Mouse (Mus musculus) heart, postnatal 10 days (tissue): ENCODE data around the gene Hspa8. TPM values are rescaled to one million over a fixed set of nuclear protein-coding genes. Genes with fewer than 3 reads are reported as not detected.
"Not testable (repeated sequence)": the region's sequence is repeated elsewhere in the genome, so short reads cannot be mapped to it uniquely, and the experiment has no call there.

Experiments
- DNase-seq, 2 experiments: peaks; one replicate each; pipeline ENCODE4 v3.0.0; 2021
- intact Hi-C: fragments of 180-260 bp; cut with DNase I; formaldehyde crosslinking; loops from one replicate; pipeline ENCODE4 v1.15.1; 2025
- total RNA-seq, 2 experiments: library from RNA; stranded (reverse); gene quantifications; 2 replicates each; pipeline ENCODE4 v1.2.3; 2021

Gene Hspa8
- total RNA-seq = 1,000 to 10,000 TPM; 1,111 to 1,159 TPM

DNA sequence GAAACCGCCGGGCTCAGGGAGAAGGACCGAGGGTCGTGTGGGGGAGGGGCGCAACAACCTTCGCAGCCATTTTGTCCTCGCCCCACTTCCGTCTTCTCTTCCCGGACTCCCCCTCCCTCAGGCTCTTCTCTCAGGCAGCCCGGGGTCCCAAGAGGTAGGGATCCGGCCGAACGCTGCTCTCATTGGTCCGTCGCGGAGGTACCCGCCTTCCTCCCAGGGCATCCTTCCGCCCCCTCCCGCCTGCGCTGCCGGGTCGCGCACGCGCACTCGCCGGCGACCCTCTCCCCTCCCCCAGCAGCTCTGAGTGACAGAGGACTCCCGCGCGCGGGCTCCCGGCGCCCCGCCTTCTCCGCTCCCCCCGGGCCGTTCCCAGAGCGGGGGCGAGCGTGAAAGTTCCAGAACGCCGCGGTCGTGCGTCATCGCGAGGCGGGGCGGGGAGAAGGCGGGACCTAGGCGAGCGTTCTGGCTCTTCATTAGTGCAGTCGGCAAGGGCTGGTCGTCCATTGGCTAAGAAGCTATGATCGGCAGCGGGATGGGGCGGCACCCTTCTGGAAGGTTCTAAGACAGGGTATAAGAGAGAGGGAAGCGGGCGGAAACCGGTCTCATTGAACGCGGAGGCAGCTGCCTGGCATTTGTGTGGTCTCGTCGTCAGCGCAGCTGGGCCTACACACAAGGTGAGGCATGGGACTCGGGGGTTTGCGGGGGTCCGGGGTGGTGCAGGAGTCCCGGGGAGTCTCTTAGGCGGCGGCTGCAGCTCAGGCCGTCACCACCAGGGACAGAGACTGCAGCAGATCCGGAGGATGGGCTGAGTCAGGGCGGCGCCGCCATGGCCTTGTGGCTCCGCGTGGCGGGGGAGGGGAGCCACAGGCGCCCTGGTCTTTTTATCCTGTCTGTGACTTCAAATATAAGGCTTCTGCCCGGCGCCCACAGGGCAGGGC lies at the start of gene Hspa8:
Gene Hspa8, plus strand, starts transcription at position 310 of the 938 bp plus-strand sequence.
- intact Hi-C loops = no loop called here
- peak; percentile 100 for DNase-seq

DNA sequence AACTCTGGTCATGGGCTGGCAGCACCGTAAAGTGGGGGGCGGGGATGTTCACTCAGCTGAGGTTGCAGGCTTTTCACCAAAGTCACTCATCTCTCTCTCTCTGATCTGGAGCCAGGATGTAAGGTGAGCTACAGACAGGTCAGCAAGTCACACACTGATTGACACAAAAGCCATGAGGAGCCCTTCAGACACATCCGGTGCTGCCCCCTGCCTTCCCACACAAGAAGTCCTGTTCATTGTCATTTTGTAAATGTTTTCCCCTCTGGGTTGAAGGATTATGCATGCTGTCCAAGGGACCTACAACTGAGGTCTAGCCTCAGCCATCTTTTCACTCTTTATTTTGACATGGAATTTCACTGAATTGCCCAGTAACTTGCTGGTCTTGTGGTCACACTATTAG lies 49.0 kb upstream of the Hspa8 start:
- DNase-seq = no peak
- intact Hi-C loops = loop anchor here (5.0 kb wide), 2 partner anchors 134 to 334 kb away; no protein-coding TSS in a partner anchor

DNA sequence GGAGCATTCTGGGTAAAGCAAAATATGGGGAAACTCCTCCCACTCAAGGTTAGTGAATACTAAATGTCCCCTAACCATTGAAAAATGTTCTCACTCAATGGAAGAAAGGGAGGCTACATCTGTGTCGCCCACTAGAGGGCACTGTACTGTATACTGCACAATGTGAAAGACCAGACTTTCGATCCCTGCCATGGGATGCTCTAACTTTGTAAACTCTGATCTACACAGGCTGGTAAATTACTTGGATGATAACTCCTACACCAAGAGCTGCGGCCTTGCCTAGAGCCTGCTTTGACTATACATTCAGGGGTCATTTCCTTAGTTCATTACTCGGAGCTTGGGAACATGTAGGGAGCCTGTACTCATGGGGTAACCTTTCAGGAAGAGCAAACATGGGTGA lies 44.4 kb upstream of the Hspa8 start:
- intact Hi-C loops = no loop called here
- DNase-seq = peak; percentile 68 to 78

DNA sequence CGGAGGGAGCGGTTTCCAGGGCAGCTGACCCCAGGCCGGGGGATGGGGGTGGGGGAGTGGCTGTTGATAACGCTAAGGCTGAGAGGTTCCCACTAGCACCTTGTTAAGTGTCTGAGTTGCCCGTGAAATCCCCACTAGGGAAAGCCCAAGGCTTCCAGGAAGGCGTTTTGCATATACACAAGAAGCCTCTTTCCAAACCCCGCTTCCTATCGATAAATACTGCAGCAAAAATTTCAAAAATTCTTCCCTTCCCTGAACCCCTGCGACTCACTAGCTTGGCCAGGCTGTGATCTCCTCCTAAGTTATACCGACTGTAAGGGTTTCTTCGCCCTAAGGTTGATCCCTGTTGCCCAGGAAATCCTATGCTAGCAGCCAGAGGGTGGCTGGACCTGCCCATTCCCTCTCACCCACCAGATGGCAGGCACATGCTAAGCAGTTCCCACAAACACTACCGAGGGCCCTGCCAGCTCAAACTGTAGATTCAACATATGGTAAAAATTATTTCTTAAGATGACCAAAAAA lies 43.6 kb upstream of the Hspa8 start:
- peak; percentile 69 to 72 for DNase-seq
- intact Hi-C loops = loop anchor here (1.0 kb wide), 1 partner anchor 49 kb away; no protein-coding TSS in a partner anchor

DNA sequence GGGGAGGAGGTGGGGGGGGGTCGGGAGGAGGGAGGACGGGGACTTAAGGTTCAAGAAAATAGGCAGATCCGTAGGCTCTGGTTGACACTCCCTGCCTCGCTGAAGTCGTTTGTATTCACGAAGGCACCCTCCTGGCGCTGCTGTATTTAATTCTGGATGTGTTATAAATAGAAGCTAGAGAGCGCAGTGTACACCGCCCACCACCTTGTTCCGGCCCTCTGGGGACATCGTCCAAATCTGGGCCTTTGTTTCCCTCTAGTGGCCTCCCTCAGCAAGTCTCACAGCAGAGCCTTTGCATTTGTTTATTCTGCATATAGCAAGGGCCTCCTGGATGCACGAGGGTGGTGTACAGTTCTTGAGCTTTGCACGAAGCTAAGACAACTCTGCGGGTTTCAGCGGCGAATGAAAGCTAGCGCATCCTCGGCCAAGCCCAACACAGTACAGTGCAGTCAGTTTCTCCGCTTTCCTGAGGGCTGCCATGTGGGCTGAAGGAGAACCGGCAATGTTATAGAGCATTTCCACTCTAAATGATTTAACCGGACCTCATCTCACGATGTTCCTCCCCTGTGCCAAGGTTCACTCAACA lies 43.0 kb upstream of the Hspa8 start:
- intact Hi-C loops = loop anchor here (1.0 kb wide), 1 partner anchor 49 kb away; no protein-coding TSS in a partner anchor
- peak; percentile 86 to 88 for DNase-seq

DNA sequence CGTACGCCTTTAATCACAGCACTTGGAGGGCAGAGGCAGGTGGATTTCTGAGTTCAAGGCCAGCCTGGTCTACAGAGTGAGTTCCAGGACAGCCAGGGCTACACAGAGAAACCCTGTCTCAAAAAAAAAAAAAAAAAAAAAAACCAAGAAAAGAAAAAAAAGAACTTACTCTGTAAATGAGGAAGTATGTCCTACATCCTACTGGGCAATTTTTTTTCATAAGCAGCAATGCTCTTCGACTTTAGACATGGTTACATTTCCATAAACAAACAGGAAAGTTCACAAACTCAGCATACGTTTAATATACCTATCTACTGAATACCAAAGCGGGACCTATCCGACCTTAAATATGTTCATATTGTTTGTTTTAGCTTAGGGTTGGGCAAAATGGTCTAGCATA lies 38.4 kb upstream of the Hspa8 start:
- DNase-seq = no peak
- intact Hi-C loops = no loop called here

DNA sequence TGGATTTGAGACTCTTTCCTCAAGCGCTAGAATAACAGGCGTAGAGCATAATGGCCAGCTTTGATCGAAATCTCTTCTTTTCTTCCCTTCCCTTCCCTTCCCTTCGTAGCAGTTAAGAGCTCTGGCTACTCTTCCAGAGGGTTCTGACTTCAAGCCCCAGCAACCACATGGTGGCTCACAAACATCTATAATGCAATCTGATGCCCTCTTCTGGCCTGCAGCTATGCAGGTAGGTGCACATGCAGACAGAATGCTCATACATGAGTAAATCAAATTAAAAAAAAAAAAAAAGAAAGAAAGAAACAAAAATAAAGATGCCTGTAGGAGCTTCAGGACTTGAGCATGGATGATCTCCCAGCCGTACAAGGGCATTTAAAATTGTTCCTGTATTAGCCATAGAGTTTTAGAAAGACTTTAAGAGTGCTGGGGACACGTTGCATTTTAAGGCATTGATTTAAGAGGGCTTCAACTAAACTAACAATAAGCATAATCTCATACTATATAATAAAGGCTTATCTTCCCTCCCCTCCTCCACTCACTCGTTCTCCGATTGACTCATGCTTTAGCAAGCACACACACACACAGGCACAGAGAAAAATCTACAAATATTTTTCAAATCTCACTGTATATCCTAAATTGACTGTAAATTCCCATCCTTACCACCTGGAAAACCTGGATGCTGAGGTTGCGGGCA lies 35.8 kb upstream of the Hspa8 start:
- intact Hi-C loops = no loop called here
- no peak for DNase-seq

DNA sequence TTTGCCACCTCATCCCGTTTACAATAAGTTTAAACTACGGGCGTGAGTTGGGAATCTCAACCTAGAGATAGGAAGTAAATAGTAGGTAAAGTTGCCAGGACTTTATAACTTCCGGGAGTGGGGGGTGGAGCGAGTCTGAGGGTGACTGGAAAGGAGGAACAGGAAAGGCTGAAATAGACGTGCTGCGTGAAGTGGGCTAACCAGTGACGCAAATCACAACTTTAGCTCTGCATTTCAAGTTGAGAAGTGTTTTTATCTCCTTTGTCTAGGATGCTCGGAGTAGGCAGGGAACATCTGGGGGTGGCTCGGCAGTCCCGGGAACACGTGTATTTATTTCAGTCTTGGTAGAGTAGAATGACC lies 35.2 kb upstream of the Hspa8 start:
- peak in 1 of 2 experiments; percentile 51 for DNase-seq
- intact Hi-C loops = no loop called here

DNA sequence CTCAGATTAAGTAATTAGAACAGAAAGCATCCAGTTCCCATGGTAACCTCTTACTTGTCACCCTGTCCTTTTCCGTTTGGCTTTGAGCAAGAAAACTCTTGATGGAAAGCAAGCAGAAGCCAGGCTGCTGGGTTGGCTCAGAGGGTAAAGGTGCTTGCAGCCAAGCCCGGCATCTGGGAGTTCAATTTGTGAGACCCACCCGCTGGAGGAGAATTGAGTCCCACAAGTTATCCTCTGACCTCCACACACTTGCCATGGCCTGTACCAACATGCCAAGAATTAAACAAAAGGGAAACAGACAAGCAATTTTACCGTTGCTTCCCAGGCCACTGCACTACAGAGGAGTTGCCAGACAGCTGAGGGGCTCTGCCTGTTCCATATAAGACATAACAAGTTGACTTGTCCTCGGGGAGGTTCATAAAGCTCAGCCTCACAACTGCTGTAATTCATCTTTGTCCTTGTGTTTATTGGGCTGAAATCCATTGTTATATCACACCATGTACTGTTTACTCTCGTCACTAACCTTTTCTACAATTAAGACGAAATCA lies 34.7 kb upstream of the Hspa8 start:
- intact Hi-C loops = no loop called here
- no peak for DNase-seq

DNA sequence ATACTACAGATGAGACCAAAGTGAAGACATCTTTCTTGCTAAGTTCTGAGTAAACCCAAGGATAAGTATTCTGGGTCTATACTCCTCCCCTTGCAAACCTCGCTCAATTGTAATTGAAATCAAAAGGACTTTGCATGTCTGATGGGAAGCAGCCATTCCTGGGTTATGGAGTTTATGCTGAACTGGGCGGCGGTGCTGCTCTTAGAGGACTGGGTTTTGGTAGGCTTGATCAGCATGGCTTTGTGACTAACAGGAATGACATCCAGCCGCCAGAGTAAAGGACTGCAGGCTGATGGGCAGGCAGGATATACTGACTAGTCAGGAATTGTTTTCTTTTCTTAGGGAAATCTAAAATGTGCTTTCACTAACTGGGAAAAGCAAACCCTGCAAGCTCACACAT lies 32.8 kb upstream of the Hspa8 start:
- intact Hi-C loops = no loop called here
- no peak for DNase-seq

DNA sequence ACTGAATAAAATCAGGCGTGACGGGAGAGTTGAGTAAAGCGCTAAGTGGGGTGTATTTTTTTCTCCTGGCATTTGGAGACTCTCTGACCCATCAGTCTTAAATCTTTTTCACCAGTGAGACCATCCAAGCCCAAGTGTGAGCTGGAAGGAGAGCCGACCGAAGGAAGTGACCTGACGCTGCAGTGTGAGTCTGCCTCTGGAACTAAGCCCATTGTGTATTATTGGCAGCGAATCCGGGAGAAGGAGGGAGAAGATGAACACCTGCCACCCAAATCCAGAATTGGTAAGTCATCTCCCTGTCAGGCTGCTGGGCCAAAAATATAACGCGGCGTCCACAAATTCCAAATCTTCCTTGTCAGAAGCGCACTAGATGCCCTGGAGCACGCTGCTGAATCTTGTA lies 28.5 kb upstream of the Hspa8 start:
- DNase-seq = peak in 1 of 2 experiments; percentile 50
- intact Hi-C loops = no loop called here

DNA sequence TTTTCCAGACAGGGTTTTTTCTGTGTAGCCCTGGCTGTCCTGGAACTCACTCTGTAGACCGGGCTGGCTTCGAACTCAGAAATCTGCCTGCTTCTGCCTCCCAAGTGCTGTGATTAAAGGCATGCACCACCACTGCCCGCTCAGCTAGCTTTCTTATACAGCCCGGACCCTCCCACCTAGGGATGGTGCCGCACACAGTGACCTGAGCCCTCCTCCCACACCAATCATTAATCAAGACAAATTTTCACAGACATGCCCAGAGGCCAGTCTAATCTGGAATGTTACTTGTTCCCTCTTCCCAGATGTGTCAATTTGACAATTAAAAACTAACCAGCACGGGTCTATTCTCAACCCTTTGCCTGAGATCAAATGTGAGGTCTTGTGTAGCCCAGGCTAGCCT lies 27.6 kb upstream of the Hspa8 start:
- DNase-seq, intact Hi-C loops: not testable (repeated sequence)

DNA sequence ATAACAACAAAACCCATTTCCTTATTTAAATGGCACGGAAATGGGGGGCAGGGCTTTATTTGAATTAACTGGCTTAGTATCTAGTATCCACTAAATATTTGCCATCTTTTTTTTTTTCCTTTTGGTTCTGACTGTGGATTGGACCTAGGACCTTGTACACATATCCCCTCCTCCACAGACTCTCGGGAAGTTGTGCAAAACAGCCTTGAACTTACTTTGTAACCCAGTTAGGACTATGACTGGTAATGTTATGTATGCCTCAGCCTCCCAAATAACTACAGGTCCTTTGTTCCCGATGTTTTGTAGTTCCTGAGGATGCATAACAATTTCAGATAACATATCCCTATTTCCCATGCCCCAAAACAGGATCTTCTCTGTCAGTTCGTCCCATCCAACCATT lies 26.9 kb upstream of the Hspa8 start:
- intact Hi-C loops = no loop called here
- no peak for DNase-seq

DNA sequence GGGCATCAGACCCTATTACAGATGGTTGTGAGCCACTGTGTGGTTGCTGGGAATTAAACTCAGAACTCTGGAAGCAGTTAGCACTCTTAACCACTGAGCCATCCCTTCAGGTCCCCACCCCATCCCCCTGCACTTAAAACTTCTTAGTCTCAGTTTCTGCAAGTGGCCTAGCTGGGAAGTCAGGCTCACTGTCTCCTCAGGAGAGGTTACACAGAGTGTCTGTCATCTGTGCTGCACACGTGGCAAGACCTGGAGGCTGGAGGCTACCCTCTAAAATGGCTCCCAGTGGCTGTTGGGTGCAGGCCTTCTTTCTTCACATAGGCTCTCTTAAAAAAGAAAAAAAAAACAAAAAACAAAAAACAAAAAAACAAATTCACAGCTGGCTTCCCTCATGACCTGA lies 24.7 kb upstream of the Hspa8 start:
- no peak for DNase-seq
- intact Hi-C loops = no loop called here

DNA sequence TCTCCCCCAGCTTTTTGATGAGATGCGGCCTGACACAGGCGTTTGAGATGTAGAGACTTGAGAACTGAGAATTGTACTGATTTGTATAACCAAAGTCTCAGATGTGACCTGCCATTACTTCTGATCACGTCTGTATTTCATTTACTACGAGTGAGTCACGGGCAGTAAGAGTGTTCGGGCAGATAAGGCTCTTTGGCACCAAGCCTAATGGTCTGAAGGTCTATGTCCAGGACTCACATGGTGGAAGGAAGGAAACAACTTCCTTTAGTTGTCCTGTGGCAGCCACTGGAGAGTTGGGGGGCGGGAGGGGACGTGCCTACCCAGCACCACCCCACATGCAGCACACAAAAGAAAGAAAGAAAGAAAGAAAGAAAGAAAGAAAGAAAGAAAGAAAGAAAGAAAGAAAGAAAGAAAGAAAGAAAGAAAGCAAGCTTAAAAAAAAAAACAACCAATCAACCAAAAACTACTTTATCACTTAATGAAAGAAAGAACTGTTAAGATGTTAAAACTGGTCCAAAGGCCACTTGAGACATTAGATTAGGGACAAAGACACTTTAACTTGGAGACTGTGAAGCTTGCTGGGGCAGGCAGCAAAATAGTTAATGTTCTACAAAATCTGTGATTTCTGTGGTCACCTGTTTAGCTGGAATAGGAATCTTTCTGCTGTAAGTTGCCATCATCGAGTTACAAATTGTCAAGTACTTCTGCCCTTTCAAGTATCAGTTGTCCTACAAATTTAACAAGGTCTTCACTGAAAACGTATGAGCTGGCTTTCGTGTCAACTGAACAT lies 24.1 kb upstream of the Hspa8 start:
- intact Hi-C loops = no loop called here
- DNase-seq = peak; percentile 64

DNA sequence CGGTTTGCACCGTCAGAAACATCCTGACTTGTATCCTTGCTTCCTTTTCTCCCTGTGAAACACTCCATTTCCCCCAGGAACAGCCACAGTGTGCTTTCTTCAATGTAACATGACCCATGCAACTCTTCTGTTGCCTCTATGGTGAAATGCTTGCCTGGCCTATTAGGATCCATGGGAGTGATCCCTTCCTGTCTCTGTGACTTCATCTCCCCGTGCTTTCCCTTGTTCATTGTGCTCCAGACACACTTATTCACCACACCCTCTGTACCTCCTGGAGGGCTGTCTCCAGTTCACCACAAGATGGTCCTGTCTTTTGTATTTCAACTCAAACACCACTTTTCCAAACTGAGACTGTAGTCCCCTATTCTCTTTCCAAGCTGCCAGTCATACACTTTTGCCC lies 20.7 kb upstream of the Hspa8 start:
- intact Hi-C loops = loop anchor here (2.0 kb wide), 1 partner anchor 19 kb away; no protein-coding TSS in a partner anchor
- DNase-seq = no peak

DNA sequence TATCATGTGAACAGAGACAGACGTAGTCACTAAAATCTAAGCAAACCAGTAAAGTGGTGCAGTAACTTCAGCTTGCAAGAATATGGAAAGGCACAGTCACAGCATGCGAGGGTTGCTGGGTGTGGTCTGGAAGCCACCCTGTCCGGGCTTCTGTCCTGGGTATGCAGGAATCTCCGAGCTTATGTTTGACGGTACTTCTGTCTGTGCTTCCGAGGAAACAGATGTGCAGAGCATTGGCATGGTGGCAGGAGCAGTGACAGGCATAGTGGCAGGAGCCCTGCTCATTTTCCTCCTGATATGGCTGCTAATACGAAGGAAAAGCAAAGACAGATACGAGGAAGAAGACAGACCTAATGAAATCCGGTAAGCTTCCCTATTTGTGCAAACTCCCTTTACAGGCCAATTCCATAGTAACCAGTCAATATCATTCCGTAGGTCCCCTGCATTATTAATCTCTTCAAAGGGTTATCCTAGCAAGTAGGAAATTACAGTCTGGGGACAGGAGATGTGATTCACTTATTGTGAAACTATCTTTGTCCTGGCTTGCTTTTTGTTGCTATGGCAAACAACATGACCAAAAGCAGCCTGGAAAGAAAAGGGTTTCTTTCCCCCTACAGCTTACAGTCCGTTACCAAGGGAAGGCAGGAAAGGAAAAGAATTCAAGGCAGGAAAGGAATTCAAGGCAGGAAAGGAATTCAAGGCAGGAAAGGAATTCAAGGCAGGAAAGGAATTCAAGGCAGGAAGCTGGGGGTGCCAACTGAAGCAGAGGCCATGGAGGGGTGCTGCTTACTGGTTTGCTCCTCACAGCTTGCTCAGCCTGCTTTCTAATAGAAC lies 19.7 kb upstream of the Hspa8 start:
- peak; percentile 33 to 57 for DNase-seq
- intact Hi-C loops = loop anchor here (2.0 kb wide), 1 partner anchor 20 kb away; no protein-coding TSS in a partner anchor

DNA sequence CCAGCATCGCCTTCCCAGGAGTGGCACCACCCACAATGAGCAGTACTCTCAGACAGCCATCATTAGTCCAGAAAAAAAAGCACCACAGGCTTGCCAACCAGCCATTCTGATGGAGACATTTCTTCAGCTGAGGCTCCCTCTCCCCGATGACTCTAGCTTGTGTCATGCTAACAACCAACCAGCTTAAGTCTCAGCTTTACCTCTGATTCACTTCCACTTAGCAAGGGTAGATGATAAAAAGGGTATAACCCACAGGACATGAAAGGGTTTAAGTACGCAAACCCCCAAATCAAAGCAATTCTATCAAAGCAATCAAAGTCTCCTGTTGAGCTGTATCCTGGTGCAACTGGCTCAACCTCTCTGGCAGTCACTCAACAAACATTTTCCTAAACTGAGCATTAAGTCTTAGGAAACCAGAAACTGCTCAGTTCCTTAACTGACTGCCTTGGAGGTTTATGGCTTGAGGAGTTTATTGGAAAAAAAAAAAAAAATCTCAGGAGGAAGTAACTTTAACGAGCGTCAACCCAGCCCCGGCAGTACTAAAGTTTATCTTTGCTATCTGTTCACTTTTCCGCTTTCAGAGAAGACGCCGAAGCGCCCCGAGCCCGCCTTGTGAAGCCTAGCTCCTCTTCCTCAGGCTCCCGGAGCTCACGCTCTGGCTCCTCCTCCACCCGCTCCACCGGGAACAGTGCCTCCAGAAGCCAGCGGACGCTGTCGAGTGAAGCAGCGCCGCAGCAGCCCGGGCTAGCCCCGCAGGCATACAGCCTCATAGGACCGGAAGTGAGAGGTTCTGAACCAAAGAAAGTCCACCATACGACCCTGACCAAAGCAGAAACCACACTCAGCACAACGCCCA lies 18.8 kb upstream of the Hspa8 start:
- intact Hi-C loops = loop anchor here (2.0 kb wide), 1 partner anchor 21 kb away; no protein-coding TSS in a partner anchor
- peak; percentile 70 to 74 for DNase-seq
